Mouse (Mus musculus) urinary bladder, adult 2 months (tissue): ENCODE measurements around the gene Ccdc85c. TPM values are rescaled to one million over a fixed set of nuclear protein-coding genes. Genes with fewer than 3 reads are reported as not detected.

Source experiments
- DNase-seq: peaks from one replicate; pipeline ENCODE4 v3.0.0; 2022; ENCODE audit warnings: low spot score
- polyA plus RNA-seq: library from polyadenylated mRNA; depleted of rRNA; stranded (reverse); fragments of >200 nt; gene quantifications from 2 replicates; pipeline ENCODE4 v1.2.3, GENCODE M21; 2012

Gene Ccdc85c
- polyA plus RNA-seq, 1 experiment = 14.6 TPM

GRCm38 (mm10) chr12:108240401-108240890 is 34.8 kb downstream of the Ccdc85c start:
- no peak for DNase-seq

DNA sequence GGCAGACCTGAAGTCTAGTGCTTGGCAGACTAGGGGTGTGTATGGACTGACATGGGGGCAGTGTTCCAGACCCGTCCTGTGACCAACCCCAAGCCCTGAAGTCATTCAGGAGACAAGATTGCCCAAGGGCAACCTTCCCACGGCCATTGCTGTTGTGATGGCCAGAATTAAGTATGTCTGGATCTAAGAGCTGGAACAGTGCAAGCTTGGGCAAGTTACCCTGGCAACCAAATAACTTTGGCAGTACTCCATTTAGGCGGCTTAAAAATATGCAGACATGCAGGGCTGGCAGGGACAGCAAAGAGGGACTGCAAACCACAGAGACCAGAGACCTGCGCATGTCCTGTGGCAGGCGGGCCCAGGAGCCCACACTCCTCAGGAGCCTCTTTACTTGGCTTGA is 35.8 kb downstream of the Ccdc85c start:
- DNase-seq = no peak

DNA sequence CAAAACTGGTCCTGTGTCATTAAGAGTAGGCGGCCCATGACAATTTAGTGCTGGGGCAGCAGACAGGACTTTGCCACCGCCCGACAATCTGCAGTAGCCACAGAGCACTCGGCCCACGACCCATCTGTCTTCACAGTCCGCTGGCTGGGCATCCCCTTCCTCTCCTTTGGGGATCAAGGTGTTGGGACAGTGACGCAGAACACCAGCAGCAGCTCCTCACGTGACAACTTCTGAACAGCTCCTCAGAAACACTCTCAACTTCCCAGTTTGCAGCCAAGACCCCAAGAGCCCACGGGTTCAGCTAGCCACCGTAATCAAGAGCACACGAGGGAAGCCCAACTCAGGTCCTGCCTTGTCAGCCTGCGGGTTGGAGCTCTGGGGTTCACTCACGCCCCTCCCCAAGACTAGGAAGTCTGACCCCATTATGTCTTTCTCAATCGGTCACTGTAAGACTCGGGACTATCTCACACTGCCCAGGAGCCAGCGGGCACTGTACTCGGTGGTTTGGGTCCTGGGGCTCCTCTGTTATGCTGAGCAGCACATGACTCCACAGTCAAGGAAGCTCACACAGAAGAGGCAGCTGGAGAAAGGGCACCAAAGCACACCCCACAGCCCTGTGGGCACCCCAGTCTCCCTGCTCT is 36.7 kb downstream of the Ccdc85c start:
- DNase-seq = no peak

GRCm38 (mm10) chr12:108237300-108238006 is 37.8 kb downstream of the Ccdc85c start:
- DNase-seq = no peak

DNA sequence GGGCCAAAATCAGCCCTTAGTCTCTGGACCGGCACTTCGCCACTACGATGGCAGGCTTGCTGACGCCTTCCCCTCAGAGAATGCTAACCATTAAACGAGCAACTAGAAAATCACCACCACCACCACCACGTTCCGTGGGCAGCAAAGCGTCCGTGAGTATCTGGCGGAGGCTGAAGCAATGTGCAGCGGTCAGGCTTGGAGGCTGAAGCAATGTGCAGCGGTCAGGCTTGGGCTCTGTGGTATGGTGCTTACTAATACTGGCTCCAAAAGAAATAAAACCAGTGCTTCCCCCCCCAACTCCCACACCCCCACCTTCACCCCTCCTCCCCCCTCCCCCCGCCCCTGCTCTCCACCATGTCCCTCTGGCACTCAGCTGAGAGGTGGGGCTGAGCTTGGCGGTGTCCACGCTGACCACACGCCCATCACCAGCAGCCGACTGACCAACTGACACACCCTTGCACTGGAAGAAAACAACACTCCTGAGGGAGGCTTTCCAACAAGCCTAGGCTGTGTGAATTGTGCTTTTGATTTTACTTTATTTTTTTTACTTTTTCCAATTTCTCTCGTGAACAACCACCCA is 39.2 kb downstream of the Ccdc85c start:
- no peak for DNase-seq

GRCm38 (mm10) chr12:108234832-108235602 is 40.2 kb downstream of the Ccdc85c start:
- no peak for DNase-seq

GRCm38 (mm10) chr12:108233736-108234135 is 41.5 kb downstream of the Ccdc85c start:
- DNase-seq = no peak

GRCm38 (mm10) chr12:108231901-108232300 is 43.3 kb downstream of the Ccdc85c start:
- no peak for DNase-seq

GRCm38 (mm10) chr12:108230821-108231794 is 44.1 kb downstream of the Ccdc85c start:
- no peak for DNase-seq

DNA sequence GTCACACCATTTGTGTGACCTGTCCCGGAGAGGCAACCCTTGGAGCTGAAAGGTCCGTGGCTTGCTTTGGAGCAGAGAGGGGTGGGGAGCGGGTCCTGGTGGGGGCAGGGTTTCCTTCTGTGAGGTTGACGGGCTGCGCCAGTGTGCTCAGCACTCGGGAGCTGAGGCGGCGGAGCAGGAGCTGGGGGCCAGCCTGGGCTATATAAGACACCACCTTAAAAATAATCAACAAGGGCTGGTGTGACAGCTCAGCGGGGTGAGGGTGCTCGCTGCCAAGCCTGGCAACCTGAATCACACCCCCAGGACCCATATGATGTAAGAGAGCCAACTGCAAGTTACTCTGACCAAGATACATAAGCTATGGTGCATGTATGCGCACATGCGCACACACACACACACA is 45.1 kb downstream of the Ccdc85c start:
- no peak for DNase-seq

- no peak for DNase-seq
Observed at GRCm38 (mm10) chr12:108227527-108227926, 47.7 kb downstream of the Ccdc85c start.

DNA sequence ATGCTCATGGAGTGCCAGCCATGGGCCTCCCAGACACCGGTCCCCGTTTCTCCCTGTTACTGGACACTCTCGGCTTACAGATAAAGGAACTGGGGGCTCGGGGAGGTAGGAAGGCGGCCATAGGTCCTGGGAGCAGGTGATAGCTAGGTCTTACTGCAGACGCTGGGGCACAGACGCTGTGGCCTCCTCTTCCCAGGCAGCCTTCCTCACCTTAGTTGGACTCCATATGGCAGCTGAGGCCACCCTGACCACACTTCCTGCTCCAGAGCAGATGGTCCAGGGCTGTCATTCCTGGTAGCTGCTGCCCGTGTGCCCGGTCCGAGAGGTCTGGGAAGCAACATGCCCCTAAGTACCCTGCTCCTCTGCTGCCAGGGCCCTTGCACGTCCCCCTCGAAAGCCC is 48.3 kb downstream of the Ccdc85c start:
- no peak for DNase-seq

GRCm38 (mm10) chr12:108226216-108226615 is 49.0 kb downstream of the Ccdc85c start:
- DNase-seq = no peak

GRCm38 (mm10) chr12:108225781-108226180 is 49.4 kb downstream of the Ccdc85c start:
- no peak for DNase-seq

DNA sequence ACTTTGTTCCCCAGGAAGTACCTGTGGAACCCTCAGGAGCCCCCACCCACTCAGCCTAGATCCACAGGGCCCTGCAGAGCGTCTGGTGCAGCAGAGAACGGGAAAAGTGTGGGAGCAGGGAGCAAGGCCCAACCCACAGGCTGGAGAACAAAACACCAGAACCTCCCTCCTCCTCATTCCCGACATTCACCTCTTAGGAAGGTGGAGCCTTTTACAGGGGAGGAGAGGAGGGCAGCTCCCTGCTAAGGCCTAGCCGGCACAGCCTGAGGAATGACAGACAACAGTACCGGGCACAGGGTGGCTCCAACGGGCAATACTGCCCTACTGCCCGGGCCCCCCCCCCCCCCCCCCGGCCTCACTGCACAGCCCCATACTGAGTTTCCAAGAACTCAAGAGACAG is 51.9 kb downstream of the Ccdc85c start:
- DNase-seq = no peak

- no peak for DNase-seq
Observed at GRCm38 (mm10) chr12:108221712-108222111, 53.5 kb downstream of the Ccdc85c start.

- DNase-seq = no peak
Observed at GRCm38 (mm10) chr12:108221206-108221605, 54.0 kb downstream of the Ccdc85c start.

DNA sequence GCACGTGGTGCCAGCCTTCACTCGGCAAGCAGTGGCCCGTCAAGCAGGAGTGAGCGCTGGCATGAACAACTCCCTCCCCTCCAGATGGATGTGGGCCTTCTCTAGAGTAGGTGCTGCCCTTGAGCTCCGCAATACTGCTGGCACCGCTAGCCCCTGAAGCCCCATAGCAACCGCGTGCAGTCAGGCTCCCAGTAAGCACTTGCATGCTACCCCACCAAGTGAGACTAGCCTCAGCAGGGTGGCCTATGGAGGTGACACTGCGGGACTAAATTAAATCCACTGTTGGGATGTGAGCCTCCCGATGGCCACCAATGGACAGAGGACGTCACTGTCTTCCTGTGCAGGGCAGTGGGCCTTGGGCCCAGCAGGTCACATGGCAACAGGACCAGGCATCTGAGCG is 54.6 kb downstream of the Ccdc85c start:
- no peak for DNase-seq

- no peak for DNase-seq
Observed at GRCm38 (mm10) chr12:108219825-108220616, 55.2 kb downstream of the Ccdc85c start.

GRCm38 (mm10) chr12:108219163-108219562 is 56.1 kb downstream of the Ccdc85c start:
- no peak for DNase-seq
